Mouse (Mus musculus): Measurements from ENCODE around the gene Rmnd5b.
"Not testable (repeated sequence)": the region's sequence is repeated elsewhere in the genome, so short reads cannot be mapped to it uniquely, and the experiment has no call there.

Rmnd5b gene

GRCm38 (mm10) chr11:51620084-51620483 lies 15.6 kb downstream of the Rmnd5b start:
- no peak for DNase-seq

GRCm38 (mm10) chr11:51619409-51620060 lies 16.2 kb downstream of the Rmnd5b start, which contains the start of gene Nhp2:
Nhp2 (plus strand) TSS chr11:51619735.
- DNase-seq: peak; percentile 90 to 92

GRCm38 (mm10) chr11:51618894-51619408 lies 16.7 kb downstream of the Rmnd5b start:
- DNase-seq: no peak

GRCm38 (mm10) chr11:51617693-51618092 lies 18.0 kb downstream of the Rmnd5b start:
- peak; percentile 63 to 73 for DNase-seq

- DNase-seq: not testable (repeated sequence)
These were observed 19.6 kb downstream of the Rmnd5b start for GRCm38 (mm10) chr11:51616113-51616512.

GRCm38 (mm10) chr11:51615601-51616000 lies 20.1 kb downstream of the Rmnd5b start:
- DNase-seq: peak in 1 of 2 experiments; percentile 25

- no peak for DNase-seq
These were observed 20.6 kb downstream of the Rmnd5b start for GRCm38 (mm10) chr11:51615129-51615528.

- no peak for DNase-seq
These were observed 21.4 kb downstream of the Rmnd5b start for GRCm38 (mm10) chr11:51614256-51614655.

GRCm38 (mm10) chr11:51609940-51610339 lies 25.8 kb downstream of the Rmnd5b start:
- not testable (repeated sequence) for DNase-seq

- DNase-seq: no peak
These were observed 26.3 kb downstream of the Rmnd5b start for GRCm38 (mm10) chr11:51609266-51609909.

GRCm38 (mm10) chr11:51607096-51607738 lies 28.5 kb downstream of the Rmnd5b start:
- no peak for DNase-seq

- DNase-seq: peak; percentile 96 to 99
These were observed 29.1 kb downstream of the Rmnd5b start, which contains the start of gene Hnrnpab for GRCm38 (mm10) chr11:51606447-51607095. Hnrnpab (minus strand) TSS chr11:51606847.

- peak; percentile 71 to 78 for DNase-seq
These were observed 29.9 kb downstream of the Rmnd5b start for GRCm38 (mm10) chr11:51605602-51606446.

- DNase-seq: no peak
These were observed 33.4 kb downstream of the Rmnd5b start for GRCm38 (mm10) chr11:51602253-51602652.

- no peak for DNase-seq
These were observed 38.1 kb downstream of the Rmnd5b start for GRCm38 (mm10) chr11:51597553-51597952.

GRCm38 (mm10) chr11:51595459-51596083 lies 40.1 kb downstream of the Rmnd5b start:
- no peak for DNase-seq

GRCm38 (mm10) chr11:51594715-51595350 lies 40.9 kb downstream of the Rmnd5b start:
- DNase-seq: no peak

- DNase-seq: no peak
These were observed 41.8 kb downstream of the Rmnd5b start for GRCm38 (mm10) chr11:51593849-51594248.

GRCm38 (mm10) chr11:51593368-51593767 lies 42.3 kb downstream of the Rmnd5b start:
- DNase-seq: no peak

GRCm38 (mm10) chr11:51591915-51592314 lies 43.8 kb downstream of the Rmnd5b start:
- DNase-seq: no peak

- no peak for DNase-seq
These were observed 44.5 kb downstream of the Rmnd5b start for GRCm38 (mm10) chr11:51591168-51591567.
